Mouse (Mus musculus) embryo, embryonic 10 days (tissue): Measurements from ENCODE around the gene Ntm.

Experiments
- DNase-seq: peaks from one replicate; pipeline ENCODE4 v3.0.0-alpha.2; 2015; ENCODE audit warnings: low spot score

Ntm gene

DNA sequence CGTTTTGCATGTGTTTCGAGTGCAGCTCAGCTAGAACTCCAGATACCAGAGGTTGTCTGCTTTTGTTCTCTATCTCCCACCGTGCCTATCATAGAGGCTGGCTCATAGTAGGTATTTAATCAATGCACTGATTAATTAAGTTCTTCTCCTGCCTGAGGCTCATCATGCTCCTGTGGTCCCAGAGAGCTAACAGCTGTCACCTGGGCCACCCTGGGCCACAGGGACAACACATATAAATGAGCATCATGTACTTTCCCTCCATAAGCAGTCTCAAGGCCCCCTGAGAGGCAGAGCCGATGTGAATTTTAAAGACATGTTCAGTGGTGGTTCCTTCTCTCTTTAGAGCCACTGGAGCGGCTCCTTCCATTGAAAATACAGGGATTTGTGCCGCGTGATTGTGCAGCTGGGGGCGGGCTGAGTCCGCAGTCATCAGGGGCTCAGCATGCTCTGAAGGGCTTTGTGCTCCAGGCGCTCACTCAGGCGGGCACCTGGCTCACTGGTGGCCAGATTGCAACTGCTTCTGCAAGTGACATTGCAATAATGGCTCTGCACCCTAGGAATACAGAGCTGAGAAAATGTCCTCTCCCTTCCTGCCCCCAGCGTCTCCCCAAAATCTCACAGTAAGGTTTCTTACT is 160.8 kb downstream of the Ntm start:
- DNase-seq = peak; percentile 69

- no peak for DNase-seq
These were observed 166.7 kb downstream of the Ntm start for GRCm38 (mm10) chr9:29796281-29796680.

DNA sequence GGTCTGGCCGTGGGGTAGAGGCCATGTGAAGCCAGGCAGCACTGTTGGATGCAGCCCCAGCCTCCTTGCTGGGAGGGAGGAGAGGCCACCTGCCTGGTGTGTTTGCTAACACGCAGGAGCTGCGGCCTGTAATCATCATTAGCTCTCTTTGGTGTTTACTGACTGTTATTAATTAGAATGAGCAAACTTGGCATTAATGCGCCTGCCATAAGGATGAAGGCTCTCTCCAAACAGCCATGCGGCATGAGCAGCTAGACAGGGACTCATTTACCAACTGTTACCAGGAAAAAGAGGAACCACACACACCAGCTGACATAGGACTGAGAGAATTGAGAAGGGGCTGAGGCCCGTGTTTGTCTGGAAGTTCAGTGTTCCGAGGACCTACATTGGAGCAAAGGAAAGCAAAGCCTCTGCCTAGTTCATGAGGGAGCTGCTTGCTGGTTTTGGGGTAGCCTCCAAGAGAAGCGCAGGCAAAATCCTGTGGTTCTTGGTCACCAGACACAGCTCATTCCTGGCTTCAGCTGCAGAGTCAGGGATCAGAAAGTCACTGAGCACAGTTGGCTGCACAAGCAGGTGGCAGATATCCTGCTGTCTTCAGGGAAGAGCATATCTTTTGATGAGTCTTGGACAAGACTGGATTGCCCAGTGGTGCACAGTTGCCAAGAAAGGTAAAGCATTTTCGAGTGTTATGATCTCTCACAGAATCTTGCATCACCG is 171.6 kb downstream of the Ntm start:
- no peak for DNase-seq

- no peak for DNase-seq
These were observed 172.9 kb downstream of the Ntm start for GRCm38 (mm10) chr9:29790017-29790416.

DNA sequence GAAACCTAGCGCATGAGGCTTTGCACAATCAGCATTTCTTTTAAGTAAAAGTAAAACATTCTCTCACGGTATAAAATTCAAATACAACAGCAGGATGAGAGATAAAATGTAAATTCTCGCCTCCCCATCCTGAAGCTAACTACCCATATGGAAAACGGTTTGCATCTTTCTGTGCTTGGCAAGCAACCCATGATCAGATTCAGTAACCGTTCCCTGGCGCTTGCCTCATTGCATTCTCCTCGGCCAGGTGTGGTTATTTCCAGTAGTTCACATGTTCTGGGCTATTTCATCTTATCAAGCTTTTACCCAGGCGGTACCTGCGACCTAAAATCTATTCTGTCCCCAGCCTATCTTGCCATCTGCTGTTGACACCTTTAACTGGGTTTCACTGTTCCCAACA is 174.1 kb downstream of the Ntm start:
- no peak for DNase-seq

DNA sequence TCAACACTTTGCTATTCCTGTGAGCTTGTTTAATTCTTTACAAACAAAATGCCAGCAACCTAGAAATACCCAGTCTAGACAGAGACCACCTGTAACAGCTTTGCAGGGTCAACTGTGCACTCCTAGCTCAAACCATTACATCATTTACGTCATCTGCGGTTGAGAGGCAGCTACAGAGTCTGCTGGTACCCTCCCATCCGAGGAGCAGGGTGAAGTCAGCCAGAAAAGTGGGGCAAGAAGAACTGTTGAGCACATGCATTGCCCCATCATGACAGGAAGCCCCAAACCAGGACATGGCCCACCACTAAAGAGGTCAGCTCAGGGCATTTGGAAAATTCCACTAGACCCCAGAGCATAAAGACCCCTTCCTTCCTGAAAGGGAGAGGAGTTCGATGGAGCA is 175.5 kb downstream of the Ntm start:
- no peak for DNase-seq

DNA sequence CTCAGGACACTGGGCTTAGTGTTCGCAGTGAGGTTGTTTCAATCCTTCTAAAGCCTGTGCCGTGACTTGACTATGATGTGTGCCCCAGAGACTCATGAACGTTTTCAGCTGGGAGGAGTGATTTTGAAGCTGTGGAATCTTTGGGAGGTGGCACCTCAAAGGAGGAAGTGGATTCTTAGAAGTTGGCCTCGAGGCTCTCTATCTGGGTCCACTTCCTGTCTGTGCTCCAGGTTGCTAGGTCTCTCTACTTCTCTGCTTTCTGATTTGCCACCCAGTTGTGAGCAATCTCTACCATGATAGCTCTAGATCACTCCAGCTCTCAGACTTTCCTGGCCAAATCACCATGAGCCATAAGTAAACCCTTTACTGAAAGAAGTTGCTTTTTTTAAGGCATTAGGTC is 180.2 kb downstream of the Ntm start:
- DNase-seq = no peak

DNA sequence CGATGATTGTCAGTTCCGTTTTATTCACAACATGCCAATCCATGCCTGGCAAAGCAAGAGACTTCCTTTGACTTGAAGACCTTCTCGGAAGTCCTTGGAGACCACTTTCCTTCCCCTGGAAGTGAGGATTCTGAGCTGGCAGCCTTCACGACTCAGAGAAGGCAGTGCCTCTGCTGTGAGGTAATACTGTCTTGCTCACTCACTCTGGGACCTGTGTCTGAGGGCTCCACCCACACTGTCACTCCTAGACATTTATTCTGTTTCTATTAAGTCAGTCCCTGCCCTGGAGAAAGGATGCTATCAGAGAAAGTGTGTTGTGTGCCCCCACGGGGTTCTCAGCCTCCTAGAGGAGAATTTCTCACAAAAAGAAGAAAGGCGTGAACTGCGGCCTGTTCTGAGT is 183.2 kb downstream of the Ntm start:
- no peak for DNase-seq

- DNase-seq = no peak
These were observed 186.0 kb downstream of the Ntm start for GRCm38 (mm10) chr9:29776951-29777350.

- no peak for DNase-seq
These were observed 186.4 kb downstream of the Ntm start for GRCm38 (mm10) chr9:29776542-29776941.

GRCm38 (mm10) chr9:29776030-29776429 is 186.9 kb downstream of the Ntm start:
- DNase-seq = no peak

DNA sequence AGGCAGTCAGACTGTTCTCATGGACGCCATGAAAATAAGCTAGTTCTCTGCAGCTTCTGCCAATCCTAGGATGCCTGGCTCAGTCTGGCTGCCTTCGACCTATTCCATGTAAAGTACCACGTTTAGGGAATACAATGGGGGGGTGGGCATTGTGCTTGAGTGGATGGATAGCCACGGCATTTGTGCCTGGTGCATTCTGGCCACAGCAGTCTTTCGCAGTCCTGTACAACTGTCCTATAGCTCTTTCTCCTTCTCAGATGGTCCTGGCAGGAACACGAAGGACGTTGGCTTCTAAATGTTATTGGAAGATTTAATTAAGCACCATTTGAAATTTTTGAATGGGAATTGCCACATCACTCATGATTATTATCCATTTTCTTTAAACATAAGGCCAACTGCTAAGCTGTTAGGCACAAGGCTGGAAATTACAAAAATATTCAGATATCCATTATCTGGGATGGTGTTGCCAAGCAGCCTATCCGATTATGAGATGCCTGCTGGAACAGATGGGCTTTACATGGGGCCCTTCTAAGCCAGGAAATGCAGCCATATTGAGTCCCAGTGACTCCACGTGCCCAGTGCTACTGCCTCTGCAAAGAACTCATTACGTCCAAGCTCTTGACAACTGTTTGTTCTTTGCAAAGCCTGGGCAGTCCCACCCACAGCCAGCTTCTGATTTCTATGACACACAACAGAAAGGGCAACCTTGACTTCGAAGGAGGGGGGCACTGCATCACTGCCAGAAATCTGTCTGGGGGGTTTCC is 190.1 kb downstream of the Ntm start:
- no peak for DNase-seq

- DNase-seq = peak; percentile 11
These were observed 191.1 kb downstream of the Ntm start for GRCm38 (mm10) chr9:29771870-29772269.

GRCm38 (mm10) chr9:29771071-29771785 is 191.7 kb downstream of the Ntm start:
- DNase-seq = no peak

GRCm38 (mm10) chr9:29769361-29769760 is 193.6 kb downstream of the Ntm start:
- peak; percentile 47 for DNase-seq

DNA sequence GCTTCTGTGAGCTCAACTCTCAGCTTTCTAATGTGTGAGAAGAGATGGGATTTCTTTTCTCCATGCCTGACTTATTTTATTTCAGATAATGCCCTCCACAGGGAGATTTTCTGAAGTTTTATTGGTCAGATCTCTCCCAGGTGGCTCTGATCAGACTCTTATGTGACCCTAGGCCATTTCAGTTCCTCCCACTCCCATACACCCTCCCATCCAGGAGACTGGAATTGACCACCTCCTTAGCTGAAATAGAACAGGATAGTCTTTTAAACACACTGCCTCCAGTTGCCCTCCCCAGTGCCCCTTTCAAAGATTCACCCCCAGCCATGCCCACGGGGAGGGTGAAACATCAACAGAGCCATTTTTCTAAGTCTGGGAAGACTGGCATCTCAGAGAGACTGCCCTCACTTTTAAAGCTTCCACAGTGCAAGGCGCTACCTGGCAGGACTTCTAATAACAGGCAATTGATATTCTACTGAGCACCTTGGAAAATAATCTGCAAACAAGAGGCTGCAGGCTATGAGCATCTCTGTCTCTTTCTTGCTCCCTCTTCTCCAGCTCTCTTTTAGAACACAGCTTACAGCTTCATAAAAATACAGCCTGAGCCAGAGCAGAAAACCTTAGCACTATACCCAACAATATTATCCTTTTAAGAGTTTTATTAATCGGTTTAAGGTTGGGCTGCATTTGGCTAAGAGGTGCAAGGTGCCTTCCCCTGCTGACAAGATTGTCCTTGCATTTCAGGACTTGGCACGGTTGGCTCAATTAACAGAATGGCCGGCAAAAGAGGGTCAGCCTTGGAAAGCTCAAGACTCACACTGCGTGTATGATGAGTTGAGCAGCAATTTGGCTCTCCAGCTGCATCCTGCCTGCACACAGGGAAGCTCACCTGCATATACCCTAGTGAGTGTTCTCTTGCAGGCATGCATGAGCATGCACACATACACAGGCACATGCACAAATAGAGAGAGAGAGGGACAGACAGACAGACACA is 196.7 kb downstream of the Ntm start:
- no peak for DNase-seq

- DNase-seq = no peak
These were observed 199.6 kb downstream of the Ntm start for GRCm38 (mm10) chr9:29763338-29763737.

GRCm38 (mm10) chr9:29761952-29762586 is 200.9 kb downstream of the Ntm start:
- no peak for DNase-seq

DNA sequence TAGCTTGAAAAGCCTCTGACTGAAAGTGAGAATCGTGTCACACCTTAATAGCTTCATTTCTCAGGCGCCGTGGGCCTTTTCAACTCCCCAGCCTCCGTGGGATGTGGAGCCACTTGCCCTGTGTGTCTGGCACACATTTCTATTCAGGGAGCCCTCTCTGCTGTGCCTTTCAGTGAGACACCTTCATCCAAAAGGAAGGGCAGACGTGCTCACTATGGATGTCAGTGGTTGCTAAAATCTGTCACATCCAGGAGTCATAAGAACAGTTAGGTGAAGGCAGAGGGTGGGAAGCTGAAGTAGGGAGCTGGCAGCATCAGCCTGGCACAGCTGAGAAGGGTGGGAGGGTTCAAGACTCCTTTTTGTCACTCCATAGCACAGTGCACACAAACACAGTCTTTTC is 201.4 kb downstream of the Ntm start:
- DNase-seq = no peak

DNA sequence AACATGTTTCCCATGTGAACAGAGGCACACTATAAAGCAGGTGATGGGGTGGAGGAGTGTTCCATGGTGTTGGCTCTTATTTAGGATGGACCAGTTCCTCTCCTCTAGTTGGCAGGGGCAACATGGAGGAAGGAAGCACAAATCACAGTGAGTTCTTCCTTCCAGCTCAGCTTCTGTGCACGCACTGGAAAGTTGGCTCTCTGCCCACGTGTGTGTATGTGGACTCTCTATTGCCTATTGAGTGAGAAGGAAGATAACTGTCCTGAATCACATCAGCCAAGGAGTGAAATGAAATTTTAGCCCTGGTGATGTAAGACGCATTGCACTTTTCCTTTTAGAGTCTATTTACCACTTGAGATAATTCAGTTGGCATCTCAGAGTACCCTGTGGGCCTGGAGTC is 203.0 kb downstream of the Ntm start:
- DNase-seq = no peak

DNA sequence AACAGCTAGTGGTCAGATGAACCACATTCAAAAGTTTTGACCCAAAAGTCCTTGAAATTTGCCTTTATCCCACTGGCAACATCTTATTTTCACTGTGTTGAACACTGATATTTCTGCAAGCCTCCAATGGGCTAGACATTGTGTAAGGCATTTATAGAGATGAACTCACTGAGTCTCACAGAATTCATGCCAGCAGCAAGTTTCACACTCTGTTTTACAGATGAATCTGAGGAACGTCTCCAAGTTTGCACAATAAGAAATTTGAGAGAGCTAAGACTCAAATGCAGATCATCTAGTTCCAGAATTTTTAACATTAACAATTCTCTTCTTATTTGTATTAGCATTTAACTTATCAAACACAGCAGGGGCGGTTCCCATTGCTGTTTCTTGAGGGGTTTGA is 203.9 kb downstream of the Ntm start:
- DNase-seq = no peak
